Mouse (Mus musculus) yolk sac, embryonic 10.5 days (tissue): ENCODE measurements around the gene Gpr137.
"Not testable (repeated sequence)": the region's sequence is repeated elsewhere in the genome, so short reads cannot be mapped to it uniquely, and the experiment has no call there.

Experiments used
- DNase-seq: peaks from one replicate; pipeline ENCODE4 v3.0.0-alpha.2; 2017; ENCODE audit warnings: low spot score

Gpr137 gene

DNA sequence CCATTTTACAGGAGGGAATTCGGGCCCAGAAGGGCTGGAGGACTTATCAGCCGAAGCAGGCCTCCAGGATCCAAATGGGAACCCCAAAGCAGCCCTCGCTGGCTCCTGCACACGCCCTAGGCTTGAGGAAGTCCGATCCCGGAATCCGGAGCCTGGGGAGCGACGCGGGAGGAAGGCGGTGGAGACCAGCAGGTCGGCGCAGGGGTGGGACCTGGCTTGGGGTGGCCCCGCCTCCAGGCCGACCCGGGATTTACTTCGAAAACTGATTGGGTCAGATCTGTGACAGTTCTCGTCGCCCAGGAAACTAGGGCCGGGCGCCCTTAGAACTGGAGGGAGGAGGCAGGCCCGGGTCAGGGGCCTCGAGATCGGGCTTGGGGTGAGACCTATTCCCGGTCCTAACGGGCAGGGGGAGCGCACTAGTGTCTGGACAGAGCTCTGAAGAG lies at the start of gene Gpr137:
TSS of gene Gpr137 (minus strand) at position 232 of the 443 bp plus-strand sequence.
- peak; percentile 97 for DNase-seq

DNA sequence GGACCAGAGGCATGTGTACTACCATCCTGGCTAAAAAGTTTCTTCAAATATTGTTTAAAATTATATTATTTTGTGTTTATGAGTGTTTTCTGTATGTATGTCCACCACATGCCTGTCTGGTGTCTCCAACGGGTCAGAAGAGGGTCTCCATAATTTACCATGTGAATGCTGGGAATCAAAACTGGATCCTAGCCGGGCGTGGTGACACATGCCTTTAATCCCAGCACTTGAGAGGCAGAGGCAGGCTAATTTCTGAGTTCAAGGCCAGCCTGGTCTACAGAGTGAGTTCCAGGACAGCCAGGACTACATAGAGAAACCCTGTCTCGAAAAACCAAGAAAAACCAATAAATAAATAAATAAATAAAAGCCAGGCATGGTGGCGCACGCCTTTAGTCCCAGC lies 48.9 kb upstream of the Gpr137 start:
- not testable (repeated sequence) for DNase-seq

DNA sequence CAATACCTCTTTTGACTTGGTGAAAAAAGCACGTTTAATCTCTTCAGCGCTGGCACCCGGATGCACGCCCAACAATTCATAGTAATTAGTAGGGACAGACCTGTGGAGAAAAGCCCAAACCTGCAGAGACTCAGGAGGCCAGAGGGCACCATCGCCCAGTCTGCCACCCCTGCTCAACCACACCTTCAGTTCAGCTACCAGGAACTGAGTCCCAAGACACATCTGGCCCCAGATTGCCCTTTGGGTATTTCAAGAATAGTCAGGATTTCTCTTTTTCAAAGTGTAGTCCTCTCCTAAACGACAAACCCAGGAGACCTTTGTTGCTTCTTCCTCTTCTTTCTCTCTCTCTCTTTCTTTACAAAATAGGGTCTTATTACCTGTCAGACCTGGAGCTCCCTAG lies 48.4 kb upstream of the Gpr137 start:
- no peak for DNase-seq

DNA sequence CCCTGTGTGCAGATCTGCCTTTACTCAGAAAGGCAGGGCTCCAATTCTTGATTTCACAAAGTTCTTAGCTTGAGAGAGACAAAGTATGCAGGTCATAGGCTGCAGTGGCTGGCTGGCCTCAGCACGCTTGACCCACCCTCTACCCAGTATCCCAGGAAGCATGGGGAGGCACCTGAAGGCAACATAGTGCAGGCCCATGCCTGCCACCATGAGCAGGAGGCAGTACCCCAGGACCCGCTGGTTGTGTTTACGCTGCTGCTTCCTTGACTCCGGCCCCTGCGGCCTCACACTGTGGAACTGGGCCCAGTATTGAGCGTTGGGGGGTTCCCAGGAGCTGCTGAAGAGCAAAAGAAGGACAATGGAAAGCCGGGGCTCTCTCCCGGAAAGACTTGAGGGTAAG lies 47.0 kb upstream of the Gpr137 start:
- no peak for DNase-seq

DNA sequence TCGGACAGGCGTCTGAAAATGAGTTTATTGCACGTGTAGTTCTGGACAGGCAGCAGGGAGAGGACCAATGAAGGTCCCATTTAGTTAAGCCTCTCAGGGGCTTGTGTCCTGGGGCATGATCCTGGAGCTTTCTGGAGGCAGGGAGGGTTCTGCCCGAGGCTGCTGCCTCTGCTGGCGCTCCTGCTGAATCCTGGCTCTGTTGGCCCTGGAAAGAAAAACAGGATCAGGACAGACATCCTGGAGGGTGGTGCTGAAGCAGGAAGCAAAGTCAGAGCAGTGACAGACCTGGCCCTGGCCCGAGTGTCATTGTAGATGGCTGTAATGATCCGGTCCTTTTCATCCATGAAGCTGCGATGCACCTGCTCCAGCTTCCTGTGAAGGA lies 45.6 kb upstream of the Gpr137 start:
- DNase-seq, result no peak

DNA sequence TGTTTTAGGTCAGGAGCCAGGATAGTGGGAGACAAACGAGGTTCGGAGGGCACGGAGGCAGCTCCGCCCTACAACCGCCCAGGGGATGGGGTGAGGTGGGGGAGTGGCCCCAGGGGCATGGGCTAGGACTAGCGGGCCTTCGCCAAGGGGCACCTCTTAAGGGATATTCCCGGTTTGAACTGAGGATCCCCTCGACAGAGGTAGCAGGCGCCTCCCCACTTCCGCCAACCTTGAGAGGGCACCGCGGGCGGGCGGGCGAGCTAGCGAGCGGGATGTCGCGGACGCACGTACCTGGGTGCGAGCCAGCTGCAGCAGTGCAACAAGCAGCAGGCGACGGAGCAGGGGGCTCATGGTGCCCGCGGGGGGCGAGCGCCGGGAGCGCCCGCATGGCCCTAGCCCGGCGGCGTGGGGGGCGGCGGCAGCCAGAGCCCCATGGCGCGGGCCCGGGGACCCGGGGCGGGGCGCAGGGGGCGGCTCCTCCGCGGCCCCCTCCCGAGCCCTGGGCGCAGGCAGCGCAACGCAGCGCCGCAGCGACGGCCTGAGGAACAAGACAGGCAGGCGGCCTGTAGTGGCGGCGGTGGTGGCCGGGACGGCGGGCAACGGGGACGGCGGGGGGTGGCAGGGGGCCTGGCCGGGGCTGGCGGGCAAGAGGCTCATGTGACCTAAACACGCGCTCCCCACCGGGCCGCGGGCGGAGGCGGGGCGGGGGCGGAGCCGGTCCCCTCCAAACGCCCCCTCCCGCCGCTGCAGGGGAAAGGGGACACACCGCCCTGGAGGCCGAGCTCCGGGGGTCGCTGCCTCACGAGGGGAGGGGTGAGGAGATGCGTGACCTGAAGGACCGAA lies 45.0 kb upstream of the Gpr137 start, which contains the start of gene Vegfb:
TSS of gene Vegfb (minus strand) at position 591 of the 843 bp plus-strand sequence.
- peak; percentile 83 for DNase-seq

DNA sequence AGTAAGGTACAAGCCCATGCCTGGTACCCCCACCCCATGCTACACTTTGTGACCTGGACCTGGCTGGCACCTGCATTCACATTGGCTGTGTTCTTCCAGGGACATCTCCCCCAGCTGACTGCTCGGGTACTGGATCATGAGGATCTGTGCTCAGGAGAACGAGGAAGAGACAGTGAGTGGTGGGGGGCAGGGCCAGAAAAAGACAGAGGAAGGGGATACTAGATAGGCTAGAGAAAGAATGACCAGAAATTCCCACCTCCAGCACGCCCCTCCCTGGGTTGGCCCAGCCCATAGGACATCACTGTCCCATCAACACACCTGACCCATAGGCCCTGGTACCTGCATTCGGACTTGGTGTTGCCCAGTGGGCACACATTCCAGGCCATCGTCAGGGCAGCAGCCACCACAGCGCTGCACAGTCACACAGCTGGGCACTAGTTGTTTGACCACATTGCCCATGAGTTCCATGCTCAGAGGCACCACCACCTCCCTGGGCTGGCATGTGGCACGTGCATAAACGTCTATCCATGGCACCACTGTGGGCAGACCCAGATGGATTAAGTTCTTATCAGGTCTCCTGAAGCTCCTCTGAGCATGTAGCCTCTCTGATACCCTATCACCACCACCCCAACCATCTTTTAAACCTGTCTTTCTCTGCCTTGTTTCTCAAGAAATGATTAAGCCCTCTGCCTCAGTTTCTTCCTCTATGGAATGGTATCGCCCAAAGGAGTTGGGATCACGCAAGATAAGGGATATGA lies 43.9 kb upstream of the Gpr137 start:
- DNase-seq, result no peak

DNA sequence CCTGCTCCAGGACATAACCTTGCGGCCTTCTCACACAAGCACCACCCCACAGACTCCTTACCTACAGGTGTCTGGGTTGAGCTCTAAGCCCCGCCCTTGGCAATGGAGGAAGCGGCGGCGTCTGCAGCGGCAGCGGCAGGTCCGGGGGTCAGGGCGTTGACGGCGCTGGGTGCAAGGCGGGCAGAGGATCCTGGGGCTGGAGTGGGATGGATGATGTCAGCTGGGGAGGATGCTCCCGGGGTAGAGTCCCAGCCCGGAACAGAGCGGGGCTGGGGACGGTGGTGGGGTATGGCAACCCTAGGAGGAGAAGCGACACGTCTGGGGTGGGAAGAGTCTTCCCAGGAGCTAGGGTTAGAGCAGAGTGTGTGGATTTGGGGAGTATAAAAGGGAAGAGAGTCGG lies 43.0 kb upstream of the Gpr137 start:
- no peak for DNase-seq

DNA sequence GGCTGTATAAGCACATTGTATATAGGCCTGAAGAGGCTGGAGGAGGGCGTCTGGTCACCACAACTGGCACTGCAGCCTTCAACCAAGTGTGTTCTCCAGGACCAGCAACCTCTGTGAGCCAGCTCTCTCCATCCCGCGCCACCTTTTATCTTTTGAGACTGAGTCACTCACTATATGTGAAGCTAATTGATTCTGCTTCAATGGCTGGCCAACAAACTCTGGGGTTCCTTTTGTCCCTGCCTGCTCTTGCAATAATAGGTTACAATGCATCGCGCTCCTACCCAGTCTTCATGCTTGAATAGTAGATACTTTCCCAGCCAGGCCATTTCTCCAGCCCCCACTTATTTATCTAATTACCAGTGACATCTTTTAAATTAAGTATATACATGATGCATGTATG lies 41.3 kb upstream of the Gpr137 start:
- DNase-seq, result no peak

DNA sequence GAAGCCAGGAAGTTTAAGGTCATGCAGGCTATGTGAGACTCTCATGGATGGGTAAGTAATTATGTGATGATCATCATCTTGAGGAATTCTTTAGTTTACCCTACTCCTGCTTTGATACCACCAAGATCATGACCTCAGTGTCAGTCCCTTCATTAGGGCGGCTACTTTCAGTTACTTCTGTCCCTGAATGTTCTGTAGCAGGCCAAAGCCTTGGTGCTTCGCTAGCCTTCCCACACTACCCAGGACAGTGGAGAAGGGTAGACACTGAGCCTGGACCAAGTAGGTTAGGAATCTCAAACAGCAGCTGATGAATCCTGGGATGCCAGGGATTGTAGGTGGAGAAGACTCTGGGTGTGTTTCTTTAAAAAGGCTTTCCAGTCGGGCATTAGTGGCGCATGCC lies 39.2 kb upstream of the Gpr137 start:
- no peak for DNase-seq

DNA sequence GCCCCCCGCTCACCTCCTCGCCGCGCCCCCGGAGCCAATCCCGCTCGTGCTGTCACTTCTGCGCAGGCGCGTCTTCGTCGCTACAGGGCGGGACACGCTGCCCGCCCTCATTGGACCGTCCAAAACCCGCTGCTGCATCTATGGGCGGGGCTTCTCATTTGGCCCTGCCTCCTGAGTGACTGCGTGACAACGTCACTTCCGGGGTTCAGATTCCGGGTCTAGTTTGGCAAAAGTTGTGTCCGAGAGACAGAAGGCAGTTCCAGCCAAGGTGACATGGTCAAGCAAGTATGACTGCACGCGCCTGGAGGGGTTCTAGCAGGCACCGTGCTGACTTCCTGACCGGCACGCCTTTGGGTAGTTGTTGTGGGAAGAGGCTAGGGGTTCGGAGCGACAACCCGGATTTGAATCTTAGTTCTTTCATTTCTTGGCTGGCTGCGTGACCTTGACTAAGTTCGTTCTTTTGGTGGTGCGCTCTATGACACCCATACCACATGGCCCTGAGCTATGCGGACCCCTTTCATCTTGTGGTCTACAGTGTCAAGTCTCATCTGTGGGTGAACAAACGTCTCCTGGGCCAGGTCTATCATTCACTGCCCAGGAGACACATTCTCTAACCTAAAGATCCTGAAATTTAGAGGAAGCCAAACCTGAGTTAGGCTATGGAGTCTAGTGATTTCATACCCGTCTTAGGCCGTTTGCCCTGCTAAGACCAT lies 38.3 kb upstream of the Gpr137 start, which contains the start of gene Fkbp2:
TSS of gene Fkbp2 (minus strand) at position 121 of the 713 bp plus-strand sequence.
- DNase-seq, result peak; percentile 99

DNA sequence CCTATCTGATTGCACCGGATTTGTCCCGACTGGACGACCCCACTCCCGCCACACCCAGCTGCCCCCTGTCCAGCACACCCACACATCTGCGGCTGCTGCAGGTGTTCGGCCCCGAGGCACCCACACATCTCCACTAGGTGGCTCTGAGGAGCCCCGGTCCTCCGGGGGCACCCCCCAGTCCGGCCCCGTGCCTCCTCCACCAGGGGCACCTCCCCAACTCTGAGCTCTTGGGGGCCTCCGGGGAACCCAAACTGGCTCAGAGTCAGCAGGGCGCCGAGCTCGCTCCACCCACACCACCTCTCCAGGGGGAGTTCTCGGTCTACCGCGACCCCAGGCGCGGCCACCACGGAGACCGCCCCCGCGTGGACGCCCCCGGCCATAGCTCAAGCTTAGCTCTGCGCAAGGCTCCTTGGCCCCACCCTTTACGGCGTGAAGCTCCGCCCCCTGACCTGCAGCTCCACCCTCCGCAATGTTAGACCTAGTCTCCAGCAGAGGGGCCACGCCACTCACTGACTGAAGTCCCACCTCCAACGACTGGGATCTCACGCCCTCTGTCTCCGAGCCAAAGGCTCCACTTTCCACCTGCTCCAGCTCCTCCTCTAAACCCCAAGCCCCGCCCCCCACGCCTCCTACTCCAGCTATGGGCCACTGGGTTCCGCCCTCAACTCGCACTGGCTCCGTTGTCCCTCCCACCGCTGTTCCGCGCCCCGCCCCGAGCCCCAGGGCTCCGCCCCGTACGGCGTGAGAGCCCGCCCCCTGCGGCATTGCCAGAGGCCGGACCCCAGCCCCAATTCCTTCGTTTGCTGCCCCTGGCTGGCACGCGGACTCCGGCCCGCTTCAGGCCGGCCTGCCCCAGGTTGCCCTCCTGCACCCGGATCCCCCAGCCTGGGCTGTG lies 37.5 kb upstream of the Gpr137 start:
- peak; percentile 100 for DNase-seq

DNA sequence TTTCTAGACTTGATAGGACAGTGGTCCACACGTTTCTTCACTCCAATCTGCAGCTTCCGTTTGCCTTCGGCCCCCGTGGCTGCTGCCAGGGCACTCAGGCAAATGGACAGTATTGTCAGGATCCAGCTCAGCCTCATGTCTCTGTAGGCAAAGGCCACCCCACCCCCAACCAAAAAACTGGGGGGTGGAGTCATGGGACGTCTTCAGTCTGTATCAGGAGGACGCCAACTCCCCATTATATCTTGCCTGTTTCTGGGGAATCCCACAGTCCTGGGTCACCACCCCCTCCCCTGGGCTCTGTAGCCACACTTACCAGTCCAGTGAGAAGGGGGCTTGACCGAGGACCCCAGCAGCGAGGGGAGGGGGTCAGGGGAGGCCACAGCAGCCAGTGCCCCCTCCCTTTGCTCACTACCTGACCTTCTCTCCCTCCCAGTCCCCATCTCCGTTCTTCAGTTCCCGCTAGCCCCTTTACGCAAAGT lies 36.8 kb upstream of the Gpr137 start:
- DNase-seq, result peak; percentile 70

DNA sequence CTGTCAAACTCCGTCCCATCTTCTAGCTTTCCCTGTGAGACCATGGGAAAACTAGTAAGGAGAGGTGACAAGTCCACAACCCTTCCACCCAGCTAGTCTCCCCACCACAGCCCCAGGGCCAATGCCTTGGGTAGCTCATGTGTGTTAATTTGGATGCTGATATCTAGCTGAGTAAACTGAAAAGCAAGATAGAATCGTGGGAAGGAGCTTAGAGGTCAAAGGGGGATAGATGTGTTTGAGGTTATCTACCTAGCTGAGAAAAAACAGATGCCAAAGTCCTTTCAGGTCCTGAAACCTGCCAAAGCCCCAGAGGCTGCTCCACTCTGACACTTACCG lies 36.3 kb upstream of the Gpr137 start:
- no peak for DNase-seq

DNA sequence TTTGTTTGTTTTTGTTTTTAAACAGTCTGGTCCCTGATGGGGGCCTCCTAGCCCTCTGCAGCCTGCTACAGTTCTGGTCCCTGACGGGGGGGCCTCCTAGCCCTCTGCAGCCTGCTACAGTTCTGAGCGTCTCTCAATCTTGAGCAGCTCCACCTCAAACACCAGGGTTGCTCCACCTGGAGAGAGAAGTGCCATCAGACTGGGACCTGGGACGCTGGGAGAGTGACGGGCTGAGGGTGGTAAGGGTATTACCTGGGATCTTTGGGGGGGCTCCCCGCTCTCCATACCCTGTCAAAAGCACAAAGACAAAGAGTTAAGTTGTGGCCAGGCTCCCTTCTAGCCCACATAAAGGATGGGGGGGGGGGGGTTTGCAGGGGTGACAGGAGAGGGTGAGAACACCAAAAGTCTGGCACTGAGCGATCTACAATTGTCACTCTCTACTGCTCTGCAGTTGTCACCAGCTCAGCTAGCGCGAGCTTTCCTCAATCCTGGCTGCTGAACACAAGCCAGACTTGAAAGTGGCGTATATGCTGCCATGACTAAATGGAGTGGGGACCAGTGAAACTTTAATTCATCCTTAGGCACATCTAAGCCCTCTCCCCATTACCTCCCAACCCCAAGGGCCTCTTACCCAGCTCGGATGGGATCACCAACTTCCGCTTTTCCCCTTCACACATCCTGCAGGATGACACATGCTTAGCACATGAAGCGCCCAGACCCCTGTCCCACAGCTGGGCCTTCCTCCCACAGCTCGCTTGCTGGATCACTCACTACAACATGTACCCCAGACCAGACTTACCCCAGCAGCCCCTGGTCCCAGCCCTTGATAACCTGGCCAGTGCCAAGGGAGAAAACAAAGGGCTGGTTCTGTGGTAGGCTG lies 35.7 kb upstream of the Gpr137 start:
- DNase-seq, result no peak

DNA sequence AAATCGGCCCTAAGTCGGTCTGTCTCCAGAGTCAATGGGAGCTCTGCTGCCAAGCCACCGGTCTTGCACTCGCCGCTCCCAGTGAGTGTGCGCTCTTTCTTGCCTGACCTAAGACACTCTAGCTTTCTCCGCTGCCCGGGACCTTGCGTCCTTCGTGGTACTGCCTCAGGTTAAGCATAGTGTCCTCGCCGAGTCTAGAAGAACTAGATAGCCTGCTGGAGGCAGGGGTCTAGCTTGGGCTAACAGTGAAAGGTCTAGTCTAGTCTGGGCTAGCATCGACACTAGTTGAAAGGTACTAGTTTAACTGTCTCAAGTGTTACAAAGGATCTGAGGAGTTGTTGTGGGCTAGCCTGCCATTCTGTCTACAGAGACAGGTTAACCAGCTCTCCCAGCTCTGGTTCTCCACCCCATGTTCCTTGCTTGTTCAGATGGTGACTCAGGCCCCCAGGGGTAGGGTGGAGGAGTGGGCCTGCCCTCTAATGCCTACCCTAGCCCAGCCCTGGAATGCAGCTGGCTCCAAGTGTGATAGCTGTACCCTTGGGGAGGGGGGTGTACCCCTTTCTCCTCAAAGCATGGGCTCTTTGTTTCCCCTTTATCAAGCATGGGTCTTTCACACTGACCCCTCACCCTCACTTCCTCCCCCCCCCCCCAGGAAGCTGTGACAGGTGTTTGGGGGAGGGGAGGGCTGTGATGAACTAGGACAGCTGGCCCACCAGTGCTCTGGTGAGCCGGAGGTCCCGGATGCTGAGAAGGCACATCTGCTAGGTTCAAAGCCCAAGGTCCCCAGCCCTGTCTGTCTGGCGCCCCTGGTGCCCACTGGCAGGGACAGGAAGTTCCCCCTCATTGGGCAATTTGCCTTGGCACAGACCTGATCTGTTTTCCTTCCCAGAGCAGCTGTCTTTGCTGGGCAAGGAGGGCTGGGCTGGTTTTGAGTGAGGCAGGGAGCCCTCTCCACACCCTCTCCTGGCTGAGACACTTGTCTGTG lies 33.5 kb upstream of the Gpr137 start, which contains the start of gene Plcb3:
TSS of gene Plcb3 (minus strand) at position 934 of the 985 bp plus-strand sequence.
- peak; percentile 65 for DNase-seq

DNA sequence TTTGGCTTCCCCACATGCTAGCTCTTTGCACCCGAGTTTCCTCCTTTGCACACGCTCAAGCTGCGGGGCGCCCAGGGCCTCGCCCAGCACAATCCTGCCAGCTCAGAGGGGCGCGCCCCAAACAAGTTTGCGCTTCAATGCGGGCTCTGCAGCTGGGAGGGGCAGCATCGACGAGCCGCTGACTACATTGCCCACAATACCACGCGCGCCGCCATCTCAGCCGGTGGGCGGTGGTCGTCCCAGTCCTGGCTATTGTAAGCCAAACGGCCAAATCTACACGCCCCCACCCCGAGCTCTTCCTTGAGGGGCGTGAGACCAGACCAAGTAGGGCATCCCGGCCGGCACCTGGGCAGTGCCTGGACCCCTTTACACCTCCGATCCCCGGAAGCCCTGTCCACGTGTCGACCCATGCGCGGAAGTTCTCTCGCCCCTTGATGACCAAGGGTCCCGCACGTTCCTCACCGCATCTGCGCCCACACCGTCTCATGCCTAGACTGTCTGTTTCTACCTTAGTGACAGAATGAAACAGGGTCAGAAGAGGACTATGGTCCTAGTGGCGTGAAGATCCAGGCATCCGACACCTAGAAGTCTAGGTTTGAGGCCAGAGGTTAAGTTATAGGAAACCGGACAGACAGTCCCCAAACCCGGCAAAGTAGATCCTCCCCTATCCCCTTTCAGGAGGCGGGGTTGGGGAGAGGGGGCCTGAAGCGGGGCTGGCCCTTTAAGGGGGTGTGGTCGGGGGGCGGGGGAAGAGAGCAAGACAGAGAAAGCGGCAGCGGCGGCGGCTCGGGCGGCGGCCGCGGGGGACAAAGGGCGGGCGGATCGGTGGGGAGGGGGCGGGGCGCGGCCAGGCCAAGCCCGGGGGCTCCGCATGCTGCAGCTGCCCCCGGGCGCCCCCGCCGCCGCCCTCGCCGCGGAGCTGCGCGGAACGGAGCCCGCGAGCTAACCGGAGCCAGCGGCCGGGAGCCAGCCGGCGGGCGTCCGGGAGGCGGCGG lies 32.2 kb upstream of the Gpr137 start, which contains the start of gene Ppp1r14b:
TSS of gene Ppp1r14b (plus strand) at position 758 of the 995 bp plus-strand sequence.
- peak; percentile 94 for DNase-seq
